Mouse (Mus musculus): ENCODE results near the gene Cdc25b. TPM values are rescaled to one million over a fixed set of nuclear protein-coding genes. Genes with fewer than 3 reads are reported as not detected.
A peak's percentile ranks its signal among the peaks of the same experiment; 100 is the strongest.

The Cdc25b gene
- polyA plus RNA-seq, 1 experiment, result 10.8 TPM

- peaks cover 1% of the 10 kb centered on the region for H3K9me3 ChIP-seq
- peak overlapping the region; percentile 92 for H3K4me3 ChIP-seq (replicated peaks)
- peaks cover 56% of the 10 kb centered on the region for H3K4me1 ChIP-seq
- peaks cover 36% of the 10 kb centered on the region for H3K36me3 ChIP-seq (replicated peaks; ENCODE audit: low read length)
- H3K27me3 ChIP-seq (replicated peaks), result no peaks in the 10 kb centered on the region
- TF ChIP-seq GATA1 (IDR thresholded peaks at IDR 0.05; ENCODE audit: borderline replicate concordance, low read length) (no peak), FLI1 (IDR thresholded peaks at IDR 0.05; ENCODE audit: low read length) (no peak)
Observed at GRCm38 (mm10) chr2:131159491-131159910, 27.2 kb upstream of the Cdc25b start.

GRCm38 (mm10) chr2:131159938-131160581 lies 26.7 kb upstream of the Cdc25b start, which contains the start of gene 1700037H04Rik:
1700037H04Rik (minus strand) TSS chr2:131160081.
- Histone ChIP-seq H3K27me3 (replicated peaks) (no peaks in the 10 kb centered on the region), H3K4me1 (peaks cover 50% of the 10 kb centered on the region), H3K9me3 (peaks cover 7% of the 10 kb centered on the region), H3K4me3 (replicated peaks) (peak within 1 kb of the TSS; percentile 92), H3K36me3 (replicated peaks; ENCODE audit: low read length) (peaks cover 31% of the 10 kb centered on the region)
- TF ChIP-seq FLI1 (IDR thresholded peaks at IDR 0.05; ENCODE audit: low read length), result no peak
- no peak for TF ChIP-seq GATA1 (IDR thresholded peaks at IDR 0.05; ENCODE audit: borderline replicate concordance, low read length)

DNA sequence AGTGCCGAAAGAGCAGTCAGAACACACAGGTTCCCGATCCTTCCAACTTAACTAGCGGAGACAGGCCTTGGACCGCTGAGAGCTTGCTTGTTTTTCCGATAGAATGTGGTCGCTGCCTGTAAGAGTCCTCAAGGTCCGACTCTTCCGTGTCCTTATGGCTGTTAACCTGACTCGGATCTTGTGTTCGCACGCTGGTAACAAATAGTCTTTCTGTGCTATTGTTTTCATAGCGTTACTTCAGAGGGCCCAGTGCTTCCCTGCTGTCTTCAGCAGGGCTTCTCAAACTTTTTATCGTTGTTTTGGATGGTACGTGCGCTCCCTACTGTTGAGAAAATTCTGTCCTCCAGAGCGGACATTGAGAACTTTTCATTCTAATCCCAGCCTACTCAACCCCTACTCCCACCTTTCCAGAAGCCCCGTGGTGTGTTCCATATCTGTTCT lies 26.1 kb upstream of the Cdc25b start:
- peaks cover 49% of the 10 kb centered on the region for H3K4me1 ChIP-seq
- no peak for TF ChIP-seq GATA1 (IDR thresholded peaks at IDR 0.05; ENCODE audit: borderline replicate concordance, low read length)
- no peak for TF ChIP-seq FLI1 (IDR thresholded peaks at IDR 0.05; ENCODE audit: low read length)

DNA sequence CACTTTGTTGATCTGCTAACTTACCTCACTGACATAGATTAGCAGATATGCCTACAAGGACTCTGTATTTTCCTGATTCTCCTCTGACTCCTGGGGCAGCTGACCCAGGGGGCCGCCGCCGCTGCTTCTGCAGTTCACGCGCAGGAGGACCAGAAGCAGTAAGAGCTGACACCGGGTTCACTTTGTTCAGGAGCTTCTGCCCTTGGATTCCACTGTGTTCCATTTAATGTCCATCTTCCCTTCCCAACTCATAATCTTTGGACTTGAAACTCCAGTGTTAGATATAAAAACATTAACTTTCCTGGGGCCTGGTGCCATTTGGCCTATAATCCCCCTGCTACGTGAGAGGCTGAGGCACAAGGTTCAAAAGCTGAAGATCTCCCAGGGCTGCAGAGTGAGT lies 22.8 kb upstream of the Cdc25b start:
- no peak overlapping the region for H3K4me3 ChIP-seq (replicated peaks)
- no peaks in the 10 kb centered on the region for H3K36me3 ChIP-seq (replicated peaks; ENCODE audit: low read length)
- peaks cover 14% of the 10 kb centered on the region for H3K9me3 ChIP-seq
- H3K4me1 ChIP-seq, result peaks cover 22% of the 10 kb centered on the region
- no peaks in the 10 kb centered on the region for H3K27me3 ChIP-seq (replicated peaks)
- no peak for TF ChIP-seq FLI1 (IDR thresholded peaks at IDR 0.05; ENCODE audit: low read length)
- TF ChIP-seq GATA1 (IDR thresholded peaks at IDR 0.05; ENCODE audit: borderline replicate concordance, low read length), result no peak

More for the DNA sequence above, 26.1 kb upstream of the Cdc25b start:
- peaks cover 8% of the 10 kb centered on the region for H3K9me3 ChIP-seq
- peaks cover 24% of the 10 kb centered on the region for H3K36me3 ChIP-seq (replicated peaks; ENCODE audit: low read length)
- H3K4me3 ChIP-seq (replicated peaks), result peak overlapping the region; percentile 92
- no peaks in the 10 kb centered on the region for H3K27me3 ChIP-seq (replicated peaks)

DNA sequence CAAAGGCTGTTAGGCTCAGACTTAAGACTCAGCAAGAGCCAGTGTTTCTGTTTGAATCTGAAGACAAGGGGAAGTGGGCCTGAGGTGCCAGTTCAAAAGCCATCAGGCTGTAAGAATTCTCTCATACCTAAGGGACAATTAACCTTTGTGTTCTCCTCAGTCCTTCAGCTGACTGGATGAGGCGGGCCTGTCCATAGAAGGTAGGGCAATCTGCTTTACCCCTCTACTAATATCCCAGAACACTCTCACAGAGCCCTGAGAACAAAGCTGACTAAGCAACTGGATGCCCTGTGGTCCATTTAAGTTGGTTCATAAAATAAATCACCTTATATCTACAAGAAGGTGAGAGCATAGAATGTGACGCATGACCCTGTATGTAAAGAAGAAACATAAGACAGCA lies 20.6 kb upstream of the Cdc25b start:
- H3K4me1 ChIP-seq, result peaks cover 14% of the 10 kb centered on the region
- H3K4me3 ChIP-seq (replicated peaks), result no peak overlapping the region
- peaks cover 14% of the 10 kb centered on the region for H3K9me3 ChIP-seq
- H3K36me3 ChIP-seq (replicated peaks; ENCODE audit: low read length), result no peaks in the 10 kb centered on the region
- TF ChIP-seq FLI1 (IDR thresholded peaks at IDR 0.05; ENCODE audit: low read length) (no peak), GATA1 (IDR thresholded peaks at IDR 0.05; ENCODE audit: borderline replicate concordance, low read length) (no peak)
- H3K27me3 ChIP-seq (replicated peaks), result peaks cover 13% of the 10 kb centered on the region

DNA sequence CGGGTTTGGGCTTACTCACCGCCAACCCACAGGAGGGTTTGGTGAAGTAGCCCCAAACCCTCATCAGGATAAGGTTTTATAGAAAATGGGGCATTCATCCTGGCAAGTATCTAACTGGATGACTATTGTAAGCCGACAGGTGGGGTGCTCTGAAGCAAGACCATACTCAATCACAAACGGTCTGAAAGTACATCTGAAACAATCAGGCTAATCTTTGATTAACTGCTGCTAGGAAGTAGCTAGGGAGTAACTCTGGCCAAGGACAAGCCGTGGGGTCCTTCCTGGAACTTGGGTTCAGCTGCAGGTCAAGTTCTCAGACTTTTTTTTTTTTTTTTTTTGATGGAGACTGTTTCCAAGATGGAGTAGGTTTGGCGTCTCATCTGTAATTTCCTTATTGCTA lies 18.8 kb upstream of the Cdc25b start:
- no peak for TF ChIP-seq GATA1 (IDR thresholded peaks at IDR 0.05; ENCODE audit: borderline replicate concordance, low read length)
- TF ChIP-seq FLI1 (IDR thresholded peaks at IDR 0.05; ENCODE audit: low read length), result no peak
- peaks cover 28% of the 10 kb centered on the region for H3K27me3 ChIP-seq (replicated peaks)

DNA sequence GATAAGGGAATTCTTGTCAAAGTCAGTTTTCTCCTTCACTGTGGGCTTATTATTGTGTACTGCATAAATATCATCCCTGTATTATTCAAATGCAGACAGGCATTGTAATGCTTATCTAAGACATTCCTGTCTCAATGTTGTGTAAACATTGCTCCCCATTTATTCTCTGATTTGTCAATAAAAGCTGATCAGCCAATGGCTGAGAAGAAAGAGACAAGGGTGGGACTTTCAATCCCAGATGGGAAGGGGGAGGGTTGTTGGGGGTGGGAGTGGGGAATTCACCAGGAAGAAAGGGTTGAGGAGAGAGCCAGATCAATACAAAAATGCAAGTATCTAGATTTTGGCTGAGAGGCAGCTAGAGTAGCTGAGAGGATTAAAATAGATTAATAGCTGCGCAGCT lies 17.8 kb upstream of the Cdc25b start:
- Histone ChIP-seq H3K27me3 (replicated peaks) (peaks cover 31% of the 10 kb centered on the region), H3K36me3 (replicated peaks; ENCODE audit: low read length) (no peaks in the 10 kb centered on the region), H3K4me1 (peaks cover 37% of the 10 kb centered on the region), H3K9me3 (peaks cover 14% of the 10 kb centered on the region), H3K4me3 (replicated peaks) (no peak overlapping the region)
- TF ChIP-seq GATA1 (IDR thresholded peaks at IDR 0.05; ENCODE audit: borderline replicate concordance, low read length) (no peak), FLI1 (IDR thresholded peaks at IDR 0.05; ENCODE audit: low read length) (no peak)

More for the DNA sequence above, 18.8 kb upstream of the Cdc25b start:
- Histone ChIP-seq H3K4me3 (replicated peaks) (no peak overlapping the region), H3K4me1 (peaks cover 30% of the 10 kb centered on the region), H3K36me3 (replicated peaks; ENCODE audit: low read length) (no peaks in the 10 kb centered on the region), H3K9me3 (peaks cover 14% of the 10 kb centered on the region)

GRCm38 (mm10) chr2:131170936-131171335 lies 15.8 kb upstream of the Cdc25b start:
- Histone ChIP-seq H3K4me3 (replicated peaks) (no peak overlapping the region), H3K36me3 (replicated peaks; ENCODE audit: low read length) (peaks cover 4% of the 10 kb centered on the region), H3K9me3 (peaks cover 6% of the 10 kb centered on the region), H3K27me3 (replicated peaks) (peaks cover 31% of the 10 kb centered on the region), H3K4me1 (peaks cover 55% of the 10 kb centered on the region)
- TF ChIP-seq GATA1 (IDR thresholded peaks at IDR 0.05; ENCODE audit: borderline replicate concordance, low read length) (no peak), FLI1 (IDR thresholded peaks at IDR 0.05; ENCODE audit: low read length) (no peak)

GRCm38 (mm10) chr2:131171401-131172104 lies 15.2 kb upstream of the Cdc25b start:
- Histone ChIP-seq H3K9me3 (peaks cover 6% of the 10 kb centered on the region), H3K4me3 (replicated peaks) (peak overlapping the region; percentile 82), H3K4me1 (peaks cover 57% of the 10 kb centered on the region), H3K36me3 (replicated peaks; ENCODE audit: low read length) (peaks cover 10% of the 10 kb centered on the region), H3K27me3 (replicated peaks) (peaks cover 31% of the 10 kb centered on the region)
- TF ChIP-seq FLI1 (IDR thresholded peaks at IDR 0.05; ENCODE audit: low read length) (no peak), GATA1 (IDR thresholded peaks at IDR 0.05; ENCODE audit: borderline replicate concordance, low read length) (no peak)

- TF ChIP-seq FLI1 (IDR thresholded peaks at IDR 0.05; ENCODE audit: low read length) (no peak), GATA1 (IDR thresholded peaks at IDR 0.05; ENCODE audit: borderline replicate concordance, low read length) (no peak)
- peaks cover 65% of the 10 kb centered on the region for H3K4me1 ChIP-seq
- H3K36me3 ChIP-seq (replicated peaks; ENCODE audit: low read length), result peaks cover 17% of the 10 kb centered on the region
- peaks cover 31% of the 10 kb centered on the region for H3K27me3 ChIP-seq (replicated peaks)
- no peak overlapping the region for H3K4me3 ChIP-seq (replicated peaks)
- peaks cover 2% of the 10 kb centered on the region for H3K9me3 ChIP-seq
Observed at GRCm38 (mm10) chr2:131172322-131172721, 14.4 kb upstream of the Cdc25b start.

Data from megakaryocyte, embryonic 14.5 days (primary cell).